Mouse (Mus musculus) large intestine, adult 2 months (tissue): ENCODE results near the gene Ovca2. TPM values are rescaled to one million over a fixed set of nuclear protein-coding genes. Genes with fewer than 3 reads are reported as not detected.

Source experiments
- DNase-seq: peaks from one replicate; pipeline ENCODE4 v3.0.0-alpha.2; 2012; ENCODE audit warnings: low read depth, low spot score
- WGBS: fragments of 180-500 bp; shearing (Covaris S2); methylation state at CpG from one replicate; pipeline ENCODE4 v1.1.7; 2018; 5-methylcytosine and 5-hydroxymethylcytosine counted together
- polyA plus RNA-seq: library from polyadenylated mRNA; depleted of rRNA; stranded (reverse); fragments of >200 nt; gene quantifications from 2 replicates; pipeline ENCODE4 v1.2.3, GENCODE M21; 2012; rRNA removed

The Ovca2 gene
- polyA plus RNA-seq: 23.8 and 34.4 TPM in 2 replicates

GRCm38 (mm10) chr11:75178672-75179208 lies at the start of gene Ovca2:
Ovca2 (minus strand) TSS chr11:75178835.
- under 1% methylated on average over 33 of the region's 33 CpGs for WGBS
- DNase-seq: no peak

- WGBS: 62% methylated on average over 3 of the region's 3 CpGs
- DNase-seq: no peak
Observed at GRCm38 (mm10) chr11:75227632-75228031, 49.0 kb upstream of the Ovca2 start.

GRCm38 (mm10) chr11:75224835-75225234 lies 46.2 kb upstream of the Ovca2 start:
- no peak for DNase-seq
- WGBS: 89% methylated on average over 4 of the region's 4 CpGs

- WGBS: 89% methylated on average over 12 of the region's 12 CpGs
- no peak for DNase-seq
Observed at GRCm38 (mm10) chr11:75224062-75224461, 45.4 kb upstream of the Ovca2 start.

GRCm38 (mm10) chr11:75220517-75221145 lies 42.0 kb upstream of the Ovca2 start:
- 49% methylated on average over 6 of the region's 6 CpGs for WGBS
- DNase-seq: no peak

GRCm38 (mm10) chr11:75220115-75220514 lies 41.5 kb upstream of the Ovca2 start:
- WGBS: 21% methylated on average over 9 of the region's 9 CpGs
- no peak for DNase-seq

GRCm38 (mm10) chr11:75214081-75214950 lies 35.7 kb upstream of the Ovca2 start:
- WGBS: 21% methylated on average over 13 of the region's 13 CpGs
- DNase-seq: no peak

GRCm38 (mm10) chr11:75213372-75214080 lies 34.9 kb upstream of the Ovca2 start:
- 9% methylated on average over 35 of the region's 35 CpGs for WGBS
- no peak for DNase-seq

GRCm38 (mm10) chr11:75212876-75213275 lies 34.2 kb upstream of the Ovca2 start:
- 28% methylated on average over 3 of the region's 3 CpGs for WGBS
- DNase-seq: no peak

- 45% methylated on average over 8 of the region's 8 CpGs for WGBS
- no peak for DNase-seq
Observed at GRCm38 (mm10) chr11:75212031-75212667, 33.5 kb upstream of the Ovca2 start.

- 76% methylated on average over 6 of the region's 6 CpGs for WGBS
Observed at GRCm38 (mm10) chr11:75210755-75211154, 32.1 kb upstream of the Ovca2 start.

GRCm38 (mm10) chr11:75210093-75210492 lies 31.5 kb upstream of the Ovca2 start:
- no peak for DNase-seq
- WGBS: 68% methylated on average over 4 of the region's 4 CpGs

More at GRCm38 (mm10) chr11:75210755-75211154, 32.1 kb upstream of the Ovca2 start:
- DNase-seq: no peak

GRCm38 (mm10) chr11:75209363-75209762 lies 30.7 kb upstream of the Ovca2 start:
- no peak for DNase-seq
- whole genome bisulfite sequencing: 82% methylated on average over 4 of the region's 4 CpGs

GRCm38 (mm10) chr11:75206347-75206746 lies 27.7 kb upstream of the Ovca2 start:
- WGBS: 25% methylated on average over 4 of the region's 4 CpGs
- DNase-seq: no peak

GRCm38 (mm10) chr11:75204472-75204871 lies 25.8 kb upstream of the Ovca2 start:
- 63% methylated on average over 9 of the region's 9 CpGs for WGBS
- DNase-seq: no peak

- WGBS: 67% methylated on average over 4 of the region's 4 CpGs
- no peak for DNase-seq
Observed at GRCm38 (mm10) chr11:75203926-75204325, 25.3 kb upstream of the Ovca2 start.

- WGBS: 55% methylated on average over 8 of the region's 8 CpGs
- no peak for DNase-seq
Observed at GRCm38 (mm10) chr11:75201721-75202120, 23.1 kb upstream of the Ovca2 start.

- no peak for DNase-seq
- 88% methylated on average over 12 of the region's 12 CpGs for WGBS
Observed at GRCm38 (mm10) chr11:75200935-75201334, 22.3 kb upstream of the Ovca2 start.

- no peak for DNase-seq
- WGBS: 68% methylated on average over 5 of the region's 5 CpGs
Observed at GRCm38 (mm10) chr11:75199951-75200350, 21.3 kb upstream of the Ovca2 start.

GRCm38 (mm10) chr11:75198792-75199191 lies 20.2 kb upstream of the Ovca2 start:
- WGBS: 86% methylated on average over 4 of the region's 4 CpGs
- DNase-seq: no peak
